Mouse (Mus musculus) limb, embryonic 15.5 days (tissue): ENCODE data around the gene Maats1. TPM values are rescaled to one million over a fixed set of nuclear protein-coding genes. Genes with fewer than 3 reads are reported as not detected.

Experiments
- ATAC-seq: fragments of 200-750 bp; cut with Nextera tagmentation; 2 replicates; pipeline ENCODE4 v1.8.0; 2017; ENCODE audit warnings: low read depth, moderate TSS enrichment; ENCODE audit not compliant: insufficient number of reproducible peaks, low FRiP score, low TSS enrichment
- H3K27ac ChIP-seq: fragments of 300-500 bp; sonication (generic); 2 replicates; pipeline ENCODE4 v1.5.1; 2015; ENCODE audit warnings: moderate library complexity, mild to moderate bottlenecking, inconsistent platforms
- H3K27me3 ChIP-seq: fragments of 300-500 bp; sonication (generic); 2 replicates; pipeline ENCODE4 v1.6.1; 2015; ENCODE audit warnings: inconsistent platforms
- H3K36me3 ChIP-seq: fragments of 300-500 bp; sonication (generic); 2 replicates; pipeline ENCODE4 v1.6.1; 2015; ENCODE audit warnings: inconsistent platforms
- H3K4me1 ChIP-seq: fragments of 300-500 bp; sonication (generic); 2 replicates; pipeline ENCODE4 v1.6.1; 2015; ENCODE audit warnings: inconsistent platforms
- H3K4me2 ChIP-seq: fragments of 300-500 bp; sonication (generic); 2 replicates; pipeline ENCODE4 v1.6.1; 2015; ENCODE audit warnings: mild to moderate bottlenecking, inconsistent platforms
- H3K4me3 ChIP-seq: fragments of 300-500 bp; sonication (generic); 2 replicates; pipeline ENCODE4 v1.5.1; 2015; ENCODE audit warnings: mild to moderate bottlenecking, inconsistent platforms
- H3K9ac ChIP-seq: fragments of 300-500 bp; sonication (generic); 2 replicates; pipeline ENCODE4 v1.6.1; 2015; ENCODE audit warnings: inconsistent platforms
- H3K9me3 ChIP-seq: fragments of 300-500 bp; sonication (generic); 2 replicates; pipeline ENCODE4 v1.6.1; 2016; ENCODE audit warnings: inconsistent platforms
- WGBS: fragments of 180-500 bp; shearing (Covaris S2); methylation state at CpG from one replicate; pipeline ENCODE4 v1.1.7; 2015; 5-methylcytosine and 5-hydroxymethylcytosine counted together
- polyA plus RNA-seq: library from polyadenylated mRNA; unstranded; fragments of >200 nt; fragmentation: Nextera tagmentation; extraction: Ambion mirVana; gene quantifications from 2 replicates; pipeline ENCODE4 v1.2.1, GENCODE M21; 2015

The Maats1 gene
- 0.11 TPM in 1 of 2 replicates, not detected in the other for polyA plus RNA-seq

DNA sequence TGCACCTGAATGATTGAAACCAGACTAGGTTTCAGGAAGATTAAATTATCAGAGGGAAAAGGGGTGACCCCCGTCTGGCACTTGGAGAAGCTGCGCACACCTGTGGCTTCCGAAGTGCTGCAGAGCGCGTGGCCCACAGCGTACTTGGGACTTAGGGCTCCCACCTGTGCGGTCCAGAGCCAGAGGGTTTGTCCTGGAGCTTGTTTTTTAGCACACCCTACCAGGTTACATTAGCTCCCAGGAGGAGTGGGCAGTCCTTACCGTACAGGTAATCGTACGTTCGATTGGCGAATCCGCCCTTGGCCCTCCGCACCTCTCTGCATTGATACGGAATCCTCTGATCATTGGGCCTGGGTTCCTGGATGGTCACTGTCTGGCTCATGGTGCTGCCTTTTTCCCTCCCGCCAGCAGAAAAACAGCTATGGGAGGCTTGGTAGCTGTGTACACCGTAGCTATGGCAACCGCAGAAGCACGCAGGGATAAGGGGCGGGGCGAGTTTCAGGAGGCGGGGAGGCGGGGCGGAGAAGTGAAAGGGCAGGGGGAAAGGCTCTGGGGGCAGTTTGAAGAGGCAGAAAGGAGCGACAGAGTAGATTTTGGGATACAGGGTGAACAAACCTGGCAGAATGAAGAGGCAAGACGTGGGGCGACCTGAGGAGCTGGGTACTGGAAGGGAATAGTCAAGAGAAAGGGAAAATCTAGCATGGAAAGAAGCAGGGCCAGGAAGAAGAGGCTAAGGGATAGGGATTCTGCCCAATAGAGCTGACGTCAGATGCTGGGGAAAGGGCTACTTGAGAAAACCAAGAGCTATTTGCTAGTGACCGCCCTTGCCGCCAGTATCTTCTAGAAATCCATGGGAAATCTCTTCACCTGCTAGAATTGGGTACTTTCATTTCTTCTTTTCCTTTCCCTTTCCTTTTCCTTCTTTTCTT is at the start of gene Maats1:
Gene Maats1, minus strand, starts transcription at position 748 of the 929 bp plus-strand sequence.
- ATAC-seq: peak; percentile 75
- Histone ChIP-seq H3K36me3 (no peaks in the 10 kb centered on the region), H3K9me3 (no peaks in the 10 kb centered on the region), H3K4me1 (peaks cover 8% of the 10 kb centered on the region), H3K27me3 (no peaks in the 10 kb centered on the region), H3K4me3 (peak within 1 kb of the TSS; percentile 36), H3K9ac (peak within 1 kb of the TSS; percentile 17; the same call in 1 of the 2 replicates), H3K4me2 (peak within 1 kb of the TSS; percentile 71), H3K27ac (no peak within 1 kb of the TSS)
- WGBS: 10% methylated on average over 30 of the region's 30 CpGs

DNA sequence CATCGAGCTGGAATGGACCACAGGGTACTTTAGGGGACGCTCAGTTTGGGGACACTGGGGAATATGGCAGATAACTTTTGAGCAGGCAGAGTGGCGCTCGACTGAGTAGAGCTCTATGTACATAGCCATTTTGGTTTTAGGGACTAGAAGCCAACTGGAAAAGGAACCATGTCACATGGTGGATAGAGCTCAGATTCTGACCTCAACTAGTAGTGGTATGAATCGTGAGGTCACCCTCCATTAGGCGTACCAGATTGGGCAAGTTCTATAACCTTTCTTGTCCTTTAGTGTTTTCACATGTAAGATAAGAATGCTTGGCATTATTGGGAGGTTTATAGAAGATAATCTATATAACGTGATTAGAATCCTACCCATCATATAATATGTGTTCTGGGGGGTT is 48.4 kb upstream of the Maats1 start:
- no peak overlapping the region for H3K9ac ChIP-seq
- no peaks in the 10 kb centered on the region for H3K9me3 ChIP-seq
- 86% methylated on average over 7 of the region's 7 CpGs for WGBS
- H3K4me2 ChIP-seq: no peak overlapping the region
- H3K4me3 ChIP-seq: no peak overlapping the region
- H3K4me1 ChIP-seq: no peaks in the 10 kb centered on the region
- no peak overlapping the region for H3K27ac ChIP-seq
- H3K36me3 ChIP-seq: no peaks in the 10 kb centered on the region
- H3K27me3 ChIP-seq: no peaks in the 10 kb centered on the region
- ATAC-seq: no peak

DNA sequence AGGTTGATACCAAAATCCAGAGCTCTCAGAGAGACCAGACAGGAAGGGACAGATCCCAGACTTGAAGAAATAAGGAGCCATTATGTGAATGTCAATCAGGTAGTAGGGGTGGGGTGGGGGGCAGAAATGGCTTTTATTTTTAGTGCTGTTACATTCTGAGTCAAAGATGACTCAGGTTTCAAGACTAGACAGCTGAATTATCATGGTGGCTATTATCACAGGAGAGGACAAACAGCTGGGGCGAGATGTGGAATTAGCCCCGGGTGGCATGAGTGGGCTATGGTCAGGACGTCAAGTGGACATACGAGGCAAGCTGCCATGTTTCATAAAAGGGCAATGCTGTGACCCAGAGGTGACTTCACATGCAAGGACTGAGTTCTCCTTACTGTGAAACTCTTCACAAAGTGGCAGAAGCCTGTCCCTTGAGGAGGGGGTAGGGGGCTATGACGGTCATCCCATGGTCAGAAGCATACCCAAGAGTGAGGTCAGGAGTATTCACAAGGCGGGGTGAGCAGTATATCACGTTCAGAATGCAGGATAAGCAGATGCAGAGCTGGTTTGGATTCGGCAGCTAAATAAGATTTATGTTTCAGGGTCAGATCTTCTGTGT is 47.4 kb upstream of the Maats1 start:
- no peak overlapping the region for H3K27ac ChIP-seq
- WGBS: 70% methylated on average over 8 of the region's 8 CpGs
- no peaks in the 10 kb centered on the region for H3K4me1 ChIP-seq
- H3K4me2 ChIP-seq: no peak overlapping the region
- H3K9me3 ChIP-seq: no peaks in the 10 kb centered on the region
- ATAC-seq: no peak
- H3K27me3 ChIP-seq: no peaks in the 10 kb centered on the region
- H3K9ac ChIP-seq: no peak overlapping the region
- H3K4me3 ChIP-seq: no peak overlapping the region
- H3K36me3 ChIP-seq: no peaks in the 10 kb centered on the region

DNA sequence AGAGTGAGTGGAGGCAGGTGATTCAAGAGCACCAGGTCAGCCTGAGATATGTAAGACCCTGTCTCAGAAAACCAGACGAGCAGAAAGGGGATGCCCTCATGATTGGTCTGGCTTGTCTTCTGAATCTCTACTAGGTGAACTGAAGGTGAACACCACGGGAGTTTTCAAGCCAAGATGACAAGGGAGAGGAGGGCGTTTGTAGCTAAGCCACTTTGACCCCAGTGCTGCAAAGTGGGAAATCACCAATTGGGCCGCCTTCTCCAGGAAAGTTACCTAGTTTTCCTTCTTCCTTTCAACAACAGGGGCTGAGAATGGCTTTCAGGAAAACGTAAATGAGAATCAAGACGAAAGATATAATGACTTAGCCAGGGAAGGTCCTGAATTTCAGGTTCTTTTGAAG is 46.8 kb upstream of the Maats1 start:
- 68% methylated on average over 6 of the region's 6 CpGs for WGBS

DNA sequence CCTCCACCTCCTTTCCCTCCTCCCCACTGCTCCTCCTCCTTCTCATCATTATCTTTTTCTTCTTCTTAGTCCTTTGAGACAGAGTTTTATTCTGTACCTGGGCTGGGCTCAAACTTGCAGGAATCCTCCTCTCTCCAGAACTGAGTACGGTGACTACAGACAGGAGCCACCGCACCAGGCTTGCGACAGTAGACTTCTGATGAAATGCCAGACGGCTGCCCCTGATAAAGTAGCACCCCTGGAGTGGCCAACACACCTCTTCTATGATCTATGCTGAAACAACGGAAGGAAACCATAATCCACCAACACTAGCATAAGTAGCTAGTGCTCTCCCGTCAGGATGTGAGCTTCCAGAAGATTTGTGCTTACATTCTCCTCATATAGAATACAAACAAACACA is 45.4 kb upstream of the Maats1 start:
- H3K9ac ChIP-seq: no peak overlapping the region
- no peaks in the 10 kb centered on the region for H3K36me3 ChIP-seq
- H3K4me1 ChIP-seq: no peaks in the 10 kb centered on the region
- H3K27ac ChIP-seq: no peak overlapping the region
- no peak overlapping the region for H3K4me2 ChIP-seq
- ATAC-seq: no peak
- H3K27me3 ChIP-seq: no peaks in the 10 kb centered on the region
- H3K9me3 ChIP-seq: no peaks in the 10 kb centered on the region
- 83% methylated on average over 6 of the region's 6 CpGs for WGBS
- no peak overlapping the region for H3K4me3 ChIP-seq

More for the DNA sequence above, 46.8 kb upstream of the Maats1 start:
- no peak for ATAC-seq
- Histone ChIP-seq H3K9ac (no peak overlapping the region), H3K9me3 (no peaks in the 10 kb centered on the region), H3K27ac (no peak overlapping the region), H3K4me3 (no peak overlapping the region), H3K36me3 (no peaks in the 10 kb centered on the region), H3K27me3 (no peaks in the 10 kb centered on the region), H3K4me1 (no peaks in the 10 kb centered on the region), H3K4me2 (no peak overlapping the region)

DNA sequence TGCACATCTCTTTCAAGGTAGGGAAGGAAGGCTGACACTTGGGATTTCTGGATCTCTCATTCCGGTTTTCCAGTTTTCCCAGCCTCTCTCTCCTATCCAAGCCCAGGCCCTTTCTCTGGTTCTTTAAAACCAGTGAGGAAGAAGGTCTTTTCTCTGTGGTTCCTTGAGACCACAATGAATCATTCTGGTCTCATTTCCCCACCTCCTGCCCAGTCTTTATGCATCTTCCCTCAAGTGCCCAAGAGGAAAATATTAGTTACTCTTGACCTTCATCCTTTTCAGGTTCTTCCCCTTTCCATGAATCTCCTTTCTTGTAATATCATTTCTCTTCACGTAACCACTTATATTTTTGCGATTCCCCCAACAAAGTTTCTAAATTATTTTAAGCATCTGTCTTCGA is 43.8 kb upstream of the Maats1 start:
- WGBS: 86% methylated on average over 4 of the region's 4 CpGs

DNA sequence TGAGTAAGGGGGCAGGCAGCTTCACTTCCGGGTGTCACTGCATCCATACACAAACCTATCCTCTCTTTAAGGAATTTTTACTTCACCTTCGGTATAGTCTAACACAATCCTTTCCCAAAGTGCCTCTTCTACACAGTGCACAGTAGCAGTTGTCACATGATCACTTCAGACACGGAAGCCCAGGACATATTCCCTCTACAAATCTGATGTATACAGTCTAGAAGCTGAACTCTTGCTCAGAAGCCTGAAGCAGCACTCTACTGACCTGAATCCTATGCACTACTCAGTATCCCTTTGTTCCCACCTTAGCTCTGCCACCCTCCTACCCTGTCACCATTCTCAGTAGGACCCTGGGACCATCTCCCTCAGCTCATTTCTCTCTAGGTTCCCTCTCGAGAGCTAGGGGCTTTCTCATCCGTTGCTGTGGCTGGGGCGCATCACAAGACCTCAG is 43.3 kb upstream of the Maats1 start:
- H3K36me3 ChIP-seq: no peaks in the 10 kb centered on the region
- no peak for ATAC-seq
- H3K4me2 ChIP-seq: no peak overlapping the region
- H3K27me3 ChIP-seq: no peaks in the 10 kb centered on the region
- H3K27ac ChIP-seq: no peak overlapping the region
- no peaks in the 10 kb centered on the region for H3K9me3 ChIP-seq
- no peak overlapping the region for H3K4me3 ChIP-seq
- WGBS: 86% methylated on average over 6 of the region's 6 CpGs
- H3K9ac ChIP-seq: no peak overlapping the region
- no peaks in the 10 kb centered on the region for H3K4me1 ChIP-seq

More for the DNA sequence above, 43.8 kb upstream of the Maats1 start:
- H3K27ac ChIP-seq: no peak overlapping the region
- no peak for ATAC-seq
- no peak overlapping the region for H3K4me3 ChIP-seq
- no peak overlapping the region for H3K9ac ChIP-seq
- H3K4me2 ChIP-seq: no peak overlapping the region
- no peaks in the 10 kb centered on the region for H3K9me3 ChIP-seq
- H3K27me3 ChIP-seq: no peaks in the 10 kb centered on the region
- H3K4me1 ChIP-seq: no peaks in the 10 kb centered on the region
- no peaks in the 10 kb centered on the region for H3K36me3 ChIP-seq

DNA sequence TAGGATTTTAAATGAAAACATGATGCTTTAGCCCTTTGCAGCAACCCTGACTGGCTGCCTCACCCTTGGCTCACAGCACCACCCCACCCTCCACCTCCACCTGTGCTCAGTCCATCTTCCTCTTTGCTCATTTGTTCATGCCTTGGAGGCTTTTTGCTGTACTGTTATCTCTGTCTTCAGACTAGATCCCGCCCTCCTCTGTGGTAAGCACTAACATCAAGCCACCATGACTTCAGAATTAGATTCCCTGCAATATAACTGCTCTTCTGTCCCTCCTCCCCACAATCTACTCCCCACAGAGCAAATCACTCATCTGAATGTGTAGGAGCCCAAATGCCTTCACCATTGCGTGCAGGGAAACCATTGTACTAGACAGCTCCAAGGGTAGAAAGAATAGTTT is 41.7 kb upstream of the Maats1 start:
- Histone ChIP-seq H3K4me3 (no peak overlapping the region), H3K9ac (no peak overlapping the region), H3K9me3 (no peaks in the 10 kb centered on the region), H3K27me3 (no peaks in the 10 kb centered on the region), H3K36me3 (no peaks in the 10 kb centered on the region), H3K27ac (no peak overlapping the region), H3K4me1 (no peaks in the 10 kb centered on the region), H3K4me2 (no peak overlapping the region)
- ATAC-seq: no peak
- 83% methylated on average over 2 of the region's 2 CpGs for WGBS

DNA sequence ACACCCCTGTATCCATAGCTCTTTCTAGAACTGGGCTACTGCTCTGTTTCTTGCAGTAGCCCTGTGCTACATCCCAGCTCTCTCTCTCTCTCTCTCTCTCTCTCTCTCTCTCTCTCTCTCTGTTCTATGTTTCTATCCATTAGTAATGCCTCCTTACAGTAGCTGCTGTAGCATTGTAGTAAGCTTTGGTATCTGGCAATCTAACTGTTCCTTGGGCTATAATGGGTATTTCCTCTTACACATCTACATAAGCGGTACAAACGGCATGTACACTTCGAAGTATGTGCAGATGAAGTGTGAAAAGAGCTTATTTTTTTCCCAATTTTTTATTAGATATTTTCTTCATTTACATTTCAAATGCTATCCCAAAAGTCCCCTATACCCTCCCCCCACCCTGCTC is 38.0 kb upstream of the Maats1 start:
- no peak overlapping the region for H3K27ac ChIP-seq
- no peak for ATAC-seq
- no peaks in the 10 kb centered on the region for H3K36me3 ChIP-seq
- H3K4me3 ChIP-seq: no peak overlapping the region
- no peaks in the 10 kb centered on the region for H3K27me3 ChIP-seq
- H3K4me1 ChIP-seq: peaks cover 11% of the 10 kb centered on the region
- 89% methylated on average over 3 of the region's 3 CpGs for WGBS
- H3K4me2 ChIP-seq: no peak overlapping the region
- no peaks in the 10 kb centered on the region for H3K9me3 ChIP-seq
- H3K9ac ChIP-seq: no peak overlapping the region

DNA sequence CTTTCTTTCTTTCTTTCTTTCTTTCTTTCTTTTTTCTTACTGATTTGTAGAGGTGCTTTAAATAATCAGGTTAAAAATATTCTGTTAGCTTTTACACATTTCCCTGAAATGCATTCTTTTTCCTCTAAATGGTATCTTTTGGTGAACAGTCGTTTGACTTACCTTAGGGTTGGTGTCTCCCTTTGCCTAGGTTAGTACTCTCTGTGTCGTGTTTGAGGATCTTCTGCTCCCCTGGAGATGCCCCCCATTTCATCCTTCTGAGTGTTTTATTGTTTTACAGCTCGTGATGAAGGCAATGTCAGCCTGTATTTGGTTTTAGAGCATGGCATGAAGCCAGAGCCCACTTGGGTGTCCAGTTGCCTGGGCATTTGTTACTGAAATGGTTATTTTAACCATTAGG is 37.5 kb upstream of the Maats1 start:
- 34% methylated on average over 3 of the region's 3 CpGs for WGBS
- no peak overlapping the region for H3K9ac ChIP-seq
- H3K27ac ChIP-seq: no peak overlapping the region
- H3K4me2 ChIP-seq: no peak overlapping the region
- ATAC-seq: no peak
- no peaks in the 10 kb centered on the region for H3K36me3 ChIP-seq
- peaks cover 11% of the 10 kb centered on the region for H3K4me1 ChIP-seq
- H3K4me3 ChIP-seq: no peak overlapping the region
- no peaks in the 10 kb centered on the region for H3K9me3 ChIP-seq
- no peaks in the 10 kb centered on the region for H3K27me3 ChIP-seq

DNA sequence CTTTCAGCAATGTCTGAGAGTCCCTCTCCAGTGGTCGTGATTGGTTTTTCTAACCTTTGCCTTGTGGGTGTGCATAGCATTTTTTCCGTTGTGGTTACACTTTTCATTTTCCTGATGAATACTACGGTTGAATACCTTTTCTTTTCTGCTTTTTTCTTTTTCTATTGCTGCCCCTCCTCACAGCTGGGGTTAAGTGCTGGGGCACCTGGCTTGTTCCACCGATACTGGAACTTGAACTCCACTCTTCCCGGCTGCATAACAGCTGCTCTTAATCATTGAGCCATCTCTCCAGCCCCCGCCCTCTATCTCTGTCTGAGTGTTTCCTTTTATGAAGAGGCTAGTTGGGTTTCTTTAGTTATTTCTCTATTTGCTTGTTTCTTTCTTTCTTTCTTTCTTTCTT is 37.1 kb upstream of the Maats1 start:
- no peak overlapping the region for H3K9ac ChIP-seq
- ATAC-seq: no peak
- H3K4me2 ChIP-seq: no peak overlapping the region
- H3K9me3 ChIP-seq: no peaks in the 10 kb centered on the region
- no peaks in the 10 kb centered on the region for H3K36me3 ChIP-seq
- H3K4me3 ChIP-seq: no peak overlapping the region
- no peak overlapping the region for H3K27ac ChIP-seq
- H3K27me3 ChIP-seq: no peaks in the 10 kb centered on the region
- WGBS: 23% methylated on average over 6 of the region's 6 CpGs
- H3K4me1 ChIP-seq: peaks cover 11% of the 10 kb centered on the region

DNA sequence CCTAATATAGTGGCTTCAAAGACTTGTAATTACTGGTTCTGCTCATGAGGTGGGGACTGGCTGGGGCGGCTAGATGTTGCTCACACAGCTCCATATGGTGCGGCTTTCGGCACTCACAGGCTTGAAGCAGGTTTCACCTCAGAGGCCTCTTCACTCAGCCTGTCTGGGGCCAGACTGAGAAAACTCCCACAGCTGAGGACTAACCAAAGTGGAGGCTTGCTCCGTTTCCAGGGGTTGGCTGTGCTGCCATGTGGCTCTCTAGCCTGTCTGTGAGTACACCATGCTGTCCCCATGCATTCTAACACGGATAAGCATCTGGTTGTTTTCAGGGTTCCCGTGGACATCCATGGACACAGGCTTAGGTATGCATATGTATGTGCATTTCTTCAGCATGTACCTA is 36.6 kb upstream of the Maats1 start:
- H3K4me2 ChIP-seq: no peak overlapping the region
- ATAC-seq: no peak
- H3K4me1 ChIP-seq: peaks cover 11% of the 10 kb centered on the region
- H3K9me3 ChIP-seq: no peaks in the 10 kb centered on the region
- 55% methylated on average over 6 of the region's 6 CpGs for WGBS
- H3K4me3 ChIP-seq: no peak overlapping the region
- H3K9ac ChIP-seq: no peak overlapping the region
- no peaks in the 10 kb centered on the region for H3K36me3 ChIP-seq
- H3K27ac ChIP-seq: no peak overlapping the region
- no peaks in the 10 kb centered on the region for H3K27me3 ChIP-seq
